Mouse (Mus musculus) layer of hippocampus, adult 8-10 months (tissue): ENCODE data around the gene Gm5294. TPM values are rescaled to one million over a fixed set of nuclear protein-coding genes. Genes with fewer than 3 reads are reported as not detected.

Experiments
- DNase-seq, 2 experiments: peaks; one replicate each; pipeline ENCODE4 v3.0.0; 2022; ENCODE audit warnings: low spot score in 2 of 2
- total RNA-seq, 4 experiments: library from RNA; stranded (reverse); gene quantifications; 2 replicates each; pipeline ENCODE4 v1.2.4; 2022

Gene Gm5294
- total RNA-seq, 4 experiments from 2014 or later = not detected

DNA sequence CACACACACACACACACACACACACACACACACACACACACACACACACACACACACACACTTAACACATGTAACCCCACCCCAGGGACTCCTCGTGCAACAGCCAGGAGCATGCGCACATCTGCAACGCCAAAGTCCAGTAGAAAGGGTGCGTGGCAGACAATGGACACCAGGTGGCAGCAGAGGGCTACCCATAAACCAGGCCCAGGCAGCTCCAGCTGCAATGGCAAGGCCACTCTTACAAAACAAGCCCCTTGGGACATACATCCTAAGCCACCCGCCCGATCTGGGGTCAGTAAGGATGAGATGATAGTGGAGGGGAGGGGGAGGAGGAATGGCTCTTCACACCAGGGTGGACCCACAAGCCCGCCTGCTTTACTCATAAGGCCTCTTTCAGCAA lies 28.2 kb downstream of the Gm5294 start:
- peak; percentile 80 to 96 for DNase-seq

DNA sequence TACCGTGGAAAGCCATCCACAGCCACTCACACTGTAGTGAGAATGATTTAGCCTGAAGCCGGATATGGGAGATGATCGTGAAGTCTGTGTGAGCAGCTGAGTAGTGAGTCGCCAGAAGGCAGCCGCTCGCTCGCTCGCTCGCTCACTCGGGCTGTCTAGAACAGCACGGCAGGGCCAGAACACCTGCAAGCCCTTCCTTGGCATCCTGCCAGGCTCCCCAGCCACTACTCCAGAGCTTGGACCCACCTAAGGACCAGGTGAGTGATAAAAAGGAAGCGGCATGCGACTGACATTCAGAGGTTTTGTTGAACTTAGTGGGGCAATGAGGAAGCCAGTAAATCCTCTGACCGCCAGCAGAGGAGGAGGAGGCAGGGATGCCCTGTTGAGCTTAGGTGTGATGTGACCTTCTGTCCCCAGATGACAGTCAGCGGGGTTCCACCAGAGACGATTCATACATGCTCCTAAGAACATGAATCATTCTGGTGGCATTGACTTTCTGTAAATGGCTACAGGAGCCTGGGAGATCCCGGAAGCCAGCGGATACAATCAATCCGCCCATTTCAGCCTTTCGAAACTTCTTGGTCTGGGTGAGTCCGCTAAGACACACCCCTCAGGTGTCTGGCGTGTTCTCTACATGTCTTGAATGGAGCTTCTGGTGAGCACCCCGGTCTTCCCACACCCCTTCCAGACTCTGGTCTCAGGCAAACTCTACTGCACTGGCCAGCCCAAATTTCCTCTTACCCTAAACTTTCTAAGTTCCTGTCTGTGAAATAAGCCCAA lies 30.0 kb downstream of the Gm5294 start:
- no peak for DNase-seq

DNA sequence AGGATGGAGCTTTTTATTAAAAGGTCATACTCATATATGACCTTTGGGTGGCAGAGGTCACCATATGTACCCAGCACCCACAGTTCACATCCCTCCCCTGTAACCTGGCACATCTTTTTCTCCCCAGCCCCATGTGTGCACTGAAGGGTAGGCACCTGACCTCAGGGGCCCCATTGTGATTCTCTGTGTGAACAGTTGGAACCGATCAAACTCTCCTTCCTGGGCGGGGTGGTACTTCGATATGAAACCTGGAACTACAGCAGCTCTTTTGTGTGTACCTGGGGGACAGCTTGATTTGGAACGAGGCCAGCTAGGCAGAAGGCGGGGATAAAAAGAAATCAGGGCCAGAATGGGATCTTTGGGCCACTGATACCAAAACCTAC lies 30.6 kb downstream of the Gm5294 start:
- DNase-seq = no peak

DNA sequence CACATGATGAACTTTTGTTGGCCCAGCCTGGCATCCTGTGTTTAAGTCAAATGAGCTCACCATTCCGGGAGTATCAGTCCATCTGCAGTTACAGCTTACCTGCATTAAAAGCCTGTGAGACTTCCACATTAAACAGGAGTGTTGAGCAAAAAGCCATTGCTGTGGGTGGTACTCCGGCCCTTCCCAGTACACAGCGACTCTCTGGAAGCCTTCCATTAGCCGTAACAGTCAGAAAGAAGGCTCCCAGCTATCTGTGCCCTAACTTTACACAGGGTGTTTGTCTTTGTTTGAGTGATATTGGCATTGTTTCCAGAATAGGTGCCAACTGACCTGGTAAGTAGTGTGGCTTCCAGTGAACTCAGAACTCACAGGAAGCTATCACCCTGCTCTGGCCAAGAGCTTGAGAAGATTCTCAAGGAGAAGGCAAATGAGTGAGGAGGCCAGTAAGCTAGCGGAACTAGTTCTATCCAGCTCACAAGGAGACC lies 31.5 kb downstream of the Gm5294 start:
- DNase-seq = no peak

GRCm38 (mm10) chr5:138852151-138852550 lies 32.3 kb downstream of the Gm5294 start:
- DNase-seq = no peak

GRCm38 (mm10) chr5:138853349-138853748 lies 33.5 kb downstream of the Gm5294 start:
- no peak for DNase-seq

- DNase-seq = peak; percentile 68 to 86
Observed at GRCm38 (mm10) chr5:138857010-138857617, 37.2 kb downstream of the Gm5294 start.

DNA sequence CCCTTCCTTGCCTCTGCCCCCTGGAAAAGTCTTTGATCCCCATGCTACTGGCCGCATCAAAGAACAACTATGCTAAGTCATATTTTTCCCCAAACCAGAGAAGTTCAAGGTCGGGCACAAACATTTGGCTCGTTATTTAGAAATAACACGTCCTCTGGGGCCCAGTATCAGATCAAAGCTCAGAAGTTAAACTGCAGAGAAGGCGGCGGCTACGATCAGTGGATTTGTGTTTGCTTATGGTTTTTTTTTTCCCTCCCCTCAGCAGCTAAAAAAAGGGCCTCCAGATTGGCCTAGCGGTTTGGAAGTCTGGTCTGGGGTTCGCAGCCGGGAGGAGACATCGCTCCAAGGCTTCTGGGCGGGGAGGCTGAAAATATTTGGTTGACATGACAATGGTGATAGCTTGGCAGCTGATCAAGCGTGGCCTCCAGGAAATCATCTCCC lies 38.0 kb downstream of the Gm5294 start:
- DNase-seq = no peak

DNA sequence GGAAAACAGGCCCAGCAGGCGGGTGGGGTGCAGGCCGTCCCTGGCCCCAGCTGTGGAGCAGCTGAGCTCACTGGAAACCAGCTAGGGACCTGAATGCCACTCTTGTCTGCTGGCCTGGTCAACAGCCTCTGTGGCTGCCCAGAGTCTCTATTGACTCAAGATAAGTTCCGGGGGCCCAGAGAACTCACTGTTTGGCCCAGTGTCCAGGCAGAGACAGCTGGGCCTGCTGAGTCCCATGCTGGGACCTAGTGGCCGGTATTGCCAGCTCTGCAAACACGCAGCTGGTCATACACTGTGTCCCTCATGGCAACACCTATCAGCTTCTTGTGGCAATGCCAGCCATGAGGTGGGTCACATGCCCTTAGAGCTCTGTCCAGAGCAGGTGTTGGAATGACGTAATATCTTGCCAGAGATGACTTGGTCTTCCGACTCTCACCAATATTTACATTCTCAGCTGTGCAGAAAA lies 43.8 kb downstream of the Gm5294 start:
- DNase-seq = peak; percentile 56 to 66

DNA sequence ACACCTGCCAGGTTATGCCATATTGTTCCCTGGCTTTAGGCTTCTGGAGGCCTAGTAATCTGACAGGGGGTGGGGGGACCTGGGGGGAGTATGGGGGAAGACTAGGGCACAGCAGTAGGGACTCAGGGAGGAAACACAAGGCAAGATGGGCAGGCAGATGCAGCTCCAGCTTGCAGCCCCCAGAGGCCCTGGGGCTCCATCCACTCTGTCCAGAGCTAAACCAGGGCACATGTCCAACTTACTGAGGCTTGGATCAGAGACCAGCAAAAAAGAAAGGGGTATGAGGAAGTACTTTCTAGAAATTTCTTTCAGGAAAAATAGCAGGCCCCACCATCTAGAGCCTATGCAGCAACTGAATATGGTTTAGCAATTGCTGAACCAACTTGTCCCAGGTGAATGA lies 44.3 kb downstream of the Gm5294 start:
- no peak for DNase-seq

DNA sequence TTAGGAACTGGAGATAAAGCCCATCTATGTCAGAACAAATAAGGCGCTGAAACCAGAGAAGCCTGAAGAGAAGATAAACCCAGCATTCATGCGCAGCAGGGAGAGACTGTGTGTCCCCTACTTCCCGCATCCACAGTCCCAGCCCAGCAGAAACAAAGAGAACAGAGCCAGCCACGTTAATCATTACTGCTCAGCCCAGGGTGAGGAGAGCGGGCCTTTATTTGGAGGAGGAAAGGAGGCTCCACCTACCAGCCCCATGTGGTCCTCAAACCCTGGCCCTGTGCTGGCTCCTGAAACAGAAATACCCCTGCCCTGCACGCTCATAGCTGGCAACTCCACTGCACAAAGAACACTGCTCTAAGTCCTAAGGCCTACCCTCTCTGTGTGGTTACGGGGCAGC lies 45.0 kb downstream of the Gm5294 start:
- no peak for DNase-seq

DNA sequence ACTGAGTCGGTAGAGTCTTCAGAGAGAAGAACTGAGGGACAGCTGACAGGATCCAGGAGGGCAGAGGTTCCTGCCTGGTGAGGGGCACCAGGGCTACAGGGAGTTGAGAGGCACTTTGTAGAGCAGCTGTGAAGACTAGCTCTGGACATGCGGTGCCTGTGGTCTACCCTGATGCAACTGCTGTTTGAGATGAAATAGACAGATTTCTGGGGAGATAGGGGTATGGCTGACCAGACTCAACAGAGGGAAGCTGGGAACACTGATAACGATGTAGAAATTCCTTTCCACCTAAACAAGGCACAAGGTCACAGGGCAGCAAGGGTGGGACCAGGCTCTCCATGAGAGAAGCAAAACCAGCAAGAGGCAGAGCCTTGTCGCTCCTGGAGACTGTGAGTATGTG lies 45.8 kb downstream of the Gm5294 start:
- DNase-seq = no peak

Other genes starting within 250 kb of the Gm5294 start
- 10 to 100 TPM; 30.4 to 34.4 (median 31.5) TPM for gene Zfp68, start 200.3 kb upstream of the Gm5294 start, total RNA-seq
- 10 to 100 TPM; 14.6 to 17.7 (median 16.9) TPM for gene A430033K04Rik, start 197.2 kb upstream of the Gm5294 start, total RNA-seq
- 10 to 100 TPM; 32.2 to 47.0 (median 38.6) TPM for gene Fam20c, start 65.6 kb upstream of the Gm5294 start, total RNA-seq
- 10 to 100 TPM; 41.3 to 48.8 (median 46.4) TPM for gene Pdgfa, start 177.3 kb downstream of the Gm5294 start, total RNA-seq